Mouse (Mus musculus) hindlimb bud, embryonic 11.5 days (tissue): ENCODE data around the gene Cbr3.
A peak's percentile ranks its signal among the peaks of the same experiment; 100 is the strongest.

ENCODE experiments used
- DNase-seq: peaks from one replicate; pipeline ENCODE4 v3.0.0-alpha.2; 2012; ENCODE audit warnings: low read depth, low spot score; ENCODE audit errors: extremely low spot score

Gene Cbr3

GRCm38 (mm10) chr16:93711411-93712188, 28.6 kb downstream of the Cbr3 start, which contains the start of gene Dop1b:
TSS of gene Dop1b (plus strand) at chr16:93711904.
- DNase-seq = peak; percentile 76

GRCm38 (mm10) chr16:93712189-93712885, 29.3 kb downstream of the Cbr3 start:
- DNase-seq = no peak

GRCm38 (mm10) chr16:93712966-93713365, 30.0 kb downstream of the Cbr3 start:
- DNase-seq = no peak

- no peak for DNase-seq
These were observed 31.4 kb downstream of the Cbr3 start for GRCm38 (mm10) chr16:93714426-93714825.

- no peak for DNase-seq
These were observed 32.8 kb downstream of the Cbr3 start for GRCm38 (mm10) chr16:93715826-93716225.

GRCm38 (mm10) chr16:93717299-93717703, 34.3 kb downstream of the Cbr3 start:
- DNase-seq = no peak

GRCm38 (mm10) chr16:93721771-93722170, 38.8 kb downstream of the Cbr3 start:
- DNase-seq = no peak

GRCm38 (mm10) chr16:93722476-93722875, 39.5 kb downstream of the Cbr3 start:
- no peak for DNase-seq

- DNase-seq = no peak
These were observed 42.6 kb downstream of the Cbr3 start for GRCm38 (mm10) chr16:93725417-93726144.

GRCm38 (mm10) chr16:93726186-93726585, 43.2 kb downstream of the Cbr3 start:
- DNase-seq = no peak

- DNase-seq = no peak
These were observed 45.7 kb downstream of the Cbr3 start for GRCm38 (mm10) chr16:93728676-93729075.

GRCm38 (mm10) chr16:93729801-93730721, 47.0 kb downstream of the Cbr3 start:
- DNase-seq = no peak

- no peak for DNase-seq
These were observed 48.3 kb downstream of the Cbr3 start for GRCm38 (mm10) chr16:93731310-93731709.

- no peak for DNase-seq
These were observed 50.0 kb downstream of the Cbr3 start for GRCm38 (mm10) chr16:93732875-93733569.

GRCm38 (mm10) chr16:93739251-93739650, 56.2 kb downstream of the Cbr3 start:
- DNase-seq = no peak
